Mouse (Mus musculus) thymus, adult 2 months (tissue): ENCODE measurements around the gene 3110082I17Rik.

Experiments used
- CTCF ChIP-seq: fragments of 200-500 bp; IDR thresholded peaks from 2 replicates; pipeline ENCODE4 v1.5.1; 2012; ENCODE audit warnings: mild to moderate bottlenecking, control low read depth, low read length, moderate library complexity, borderline replicate concordance; ENCODE audit not compliant: control insufficient read depth, poor library complexity, insufficient read depth; ENCODE audit errors: extremely low read depth
- POLR2A ChIP-seq: fragments of 200-500 bp; IDR thresholded peaks from 2 replicates; pipeline ENCODE4 v1.6.1; 2012; ENCODE audit warnings: mild to moderate bottlenecking, low read length, control low read depth, moderate library complexity; ENCODE audit not compliant: control insufficient read depth, poor library complexity, insufficient read depth; ENCODE audit errors: extremely low read depth

DNA sequence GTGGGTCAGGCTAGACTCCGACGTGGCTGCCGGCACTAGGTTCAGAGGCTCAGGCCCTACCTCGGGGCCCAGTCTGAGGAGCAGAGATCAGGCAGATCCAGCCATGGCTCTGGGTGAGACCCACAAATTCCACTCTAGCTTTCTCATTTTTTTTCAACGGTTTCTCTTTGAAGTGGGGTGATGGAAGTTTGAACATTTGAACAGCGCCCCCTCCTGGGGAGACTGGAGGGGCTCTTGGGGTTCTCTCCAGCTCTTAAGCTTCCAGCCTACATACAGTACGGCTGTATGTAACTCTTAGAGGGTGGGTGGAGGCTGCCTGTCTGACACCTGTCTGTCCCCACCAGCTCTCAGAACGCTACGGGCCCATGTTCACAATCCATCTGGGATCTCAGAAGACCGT, 106.8 kb downstream of the 3110082I17Rik start:
- TF ChIP-seq CTCF (no peak), POLR2A (no peak)
